Mouse (Mus musculus) ZHBTc4 (cell line): ENCODE results near the gene Dxo.
"Not testable (repeated sequence)": the region's sequence is repeated elsewhere in the genome, so short reads cannot be mapped to it uniquely, and the experiment has no call there.

Source experiments
- DNase-seq: peaks from one replicate; pipeline ENCODE4 v3.0.0-alpha.2; 2011; ENCODE audit warnings: low read depth, low spot score

The Dxo gene

DNA sequence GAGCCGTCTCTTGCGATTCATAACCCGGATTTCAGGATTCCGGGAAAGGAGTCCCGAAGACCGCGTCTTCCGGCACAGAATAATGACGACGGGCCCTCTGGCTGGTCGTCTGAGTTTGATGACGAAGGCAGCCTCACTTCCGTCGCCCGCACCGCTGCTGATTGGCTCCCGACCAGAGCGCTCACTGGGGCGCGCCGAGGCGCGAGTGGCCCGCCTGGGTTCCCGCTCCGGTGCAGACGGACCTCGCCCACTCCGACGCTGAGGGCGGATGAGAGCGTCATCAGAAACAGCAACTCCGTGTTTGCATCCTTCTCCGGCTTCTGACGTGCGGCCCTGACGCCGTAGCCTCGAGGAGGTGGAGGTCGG lies at the start of gene Dxo, which contains the start of gene Stk19:
Gene Dxo (plus strand): TSS at position 164 of the 366 bp plus-strand sequence.
Gene Stk19 (minus strand): TSS at position 90 of the 366 bp plus-strand sequence.
- peak; percentile 98 for DNase-seq

DNA sequence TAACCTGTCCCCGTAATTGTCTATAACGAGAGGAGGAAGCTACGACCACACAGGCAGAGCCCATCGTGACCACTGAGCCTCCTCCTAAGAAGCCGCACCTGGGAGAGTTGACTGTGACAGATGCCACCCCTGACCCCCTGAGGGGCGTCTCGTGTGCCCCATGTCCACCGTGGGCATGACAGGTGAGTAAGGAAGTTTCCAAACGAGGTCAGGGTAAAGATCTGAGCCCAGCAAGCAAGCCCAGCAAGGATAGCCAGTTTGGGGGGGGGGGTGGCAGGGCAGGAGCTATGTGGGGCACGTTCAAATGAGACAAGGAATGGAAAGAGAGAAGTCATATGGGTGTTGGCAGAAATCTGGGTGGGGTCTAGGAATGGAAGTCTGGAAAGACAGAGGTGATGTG lies 41.8 kb upstream of the Dxo start:
- DNase-seq = no peak

DNA sequence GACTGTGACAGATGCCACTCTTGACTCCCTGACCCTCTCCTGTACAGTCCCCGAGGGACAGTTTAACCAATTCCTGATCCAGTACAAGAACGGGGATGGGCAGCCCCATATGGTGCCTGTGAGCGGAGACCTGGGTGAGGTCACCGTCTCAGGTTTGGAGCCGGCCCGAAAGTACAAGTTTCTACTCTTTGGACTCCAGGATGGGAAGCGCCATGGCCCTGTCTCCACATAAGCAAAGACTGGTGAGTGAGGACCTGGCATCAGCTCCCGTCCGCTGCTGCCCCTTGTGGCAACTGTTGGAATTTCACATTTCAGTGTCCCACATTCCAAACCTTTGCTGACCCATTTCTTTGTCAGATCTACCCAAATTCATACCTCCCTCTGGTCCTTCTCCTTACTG lies 41.2 kb upstream of the Dxo start:
- peak; percentile 69 for DNase-seq

DNA sequence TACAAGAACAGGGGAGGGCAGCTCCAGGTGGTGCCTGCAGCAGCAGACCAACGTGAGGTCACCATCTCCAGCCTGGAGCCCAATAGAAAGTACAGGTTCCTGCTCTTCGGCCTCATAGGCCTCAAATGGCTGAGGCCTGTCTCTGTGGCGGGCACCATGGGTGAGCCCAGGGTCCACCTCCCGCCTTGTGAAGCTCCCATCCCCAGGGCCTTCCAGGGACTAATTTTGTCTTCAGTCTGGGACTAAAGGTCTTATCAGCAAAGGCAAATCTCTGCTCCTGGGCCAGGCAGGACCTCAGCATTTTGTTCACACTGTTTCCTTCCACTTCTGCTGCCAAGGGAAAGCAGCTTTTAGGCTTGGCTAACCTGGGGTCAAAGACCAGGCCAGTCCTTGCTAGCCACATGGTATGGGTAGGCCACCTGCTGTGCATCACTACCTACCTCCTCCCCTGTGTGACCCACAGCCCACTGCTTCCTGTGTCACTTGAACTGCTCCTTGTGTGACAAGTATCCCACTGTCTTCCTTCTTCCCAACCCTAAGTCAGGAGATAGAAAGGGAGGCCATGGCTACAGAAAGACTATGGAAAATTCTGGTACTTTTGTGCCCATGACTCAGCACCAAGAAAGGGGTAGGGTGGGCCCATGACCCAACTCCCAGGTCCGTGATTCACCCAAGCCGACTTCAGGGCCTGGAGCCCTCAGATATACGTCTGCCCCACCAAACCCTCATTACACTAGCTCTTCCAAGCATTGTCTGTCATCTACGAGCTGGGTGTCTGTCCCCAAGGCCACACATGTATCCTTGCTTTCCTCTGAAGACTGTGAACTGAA lies 40.3 kb upstream of the Dxo start:
- DNase-seq = no peak

DNA sequence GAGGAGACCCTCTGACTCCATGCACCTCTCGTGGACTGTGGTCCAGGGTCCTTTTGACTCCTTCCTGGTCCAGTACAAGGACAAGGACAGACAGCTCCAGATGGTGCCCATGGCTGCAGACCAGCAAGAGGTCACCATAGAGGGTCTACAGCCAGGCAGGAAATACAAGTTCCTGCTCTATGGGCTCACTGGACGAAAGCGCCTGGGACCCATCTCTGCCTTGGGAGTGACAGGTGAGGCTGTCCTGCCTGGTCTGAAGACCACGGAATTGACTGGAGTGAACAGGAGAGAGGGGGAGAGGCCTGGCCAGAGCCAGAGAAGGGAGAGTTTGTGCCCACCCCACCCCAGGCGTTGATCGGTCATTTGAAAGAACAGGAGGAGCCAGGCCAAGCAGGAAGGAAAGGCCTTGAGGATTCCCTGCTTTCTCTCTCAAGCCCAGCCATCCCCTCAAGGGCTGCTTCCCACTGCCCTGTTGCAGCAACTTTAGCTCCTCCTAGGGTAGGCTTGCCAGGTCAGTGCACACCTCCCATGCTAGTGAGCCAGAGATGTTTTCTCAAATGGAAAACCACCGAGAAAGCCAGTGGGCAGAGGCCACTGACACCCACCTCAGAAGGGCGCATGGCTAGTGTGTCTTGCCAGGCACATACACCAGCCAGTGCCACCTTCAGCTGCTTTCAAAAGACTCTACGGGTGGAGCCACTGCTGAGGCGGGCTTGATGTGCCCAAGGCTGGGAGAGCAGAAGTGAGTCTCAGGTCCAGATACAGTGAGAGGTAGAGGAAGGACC lies 39.4 kb upstream of the Dxo start:
- not testable (repeated sequence) for DNase-seq

DNA sequence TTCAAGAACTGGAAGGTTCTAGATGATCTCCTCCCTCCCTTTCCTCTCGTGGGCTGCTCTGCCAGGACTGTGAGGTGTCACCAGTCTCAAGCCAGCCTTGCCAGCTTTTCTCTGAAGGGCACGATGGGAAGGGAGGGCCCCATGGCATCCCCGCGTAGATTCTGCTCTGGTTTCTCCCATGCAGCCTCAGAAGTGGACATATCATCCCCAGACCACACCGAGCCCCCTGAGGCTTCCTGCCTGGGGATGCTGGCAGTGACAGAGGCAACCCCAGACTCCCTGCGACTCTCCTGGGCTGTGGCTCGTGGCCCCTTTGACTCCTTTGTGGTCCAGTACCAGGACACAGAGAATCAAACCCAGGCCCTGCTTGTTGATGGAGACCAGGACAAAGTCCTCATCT lies 38.7 kb upstream of the Dxo start:
- not testable (repeated sequence) for DNase-seq

DNA sequence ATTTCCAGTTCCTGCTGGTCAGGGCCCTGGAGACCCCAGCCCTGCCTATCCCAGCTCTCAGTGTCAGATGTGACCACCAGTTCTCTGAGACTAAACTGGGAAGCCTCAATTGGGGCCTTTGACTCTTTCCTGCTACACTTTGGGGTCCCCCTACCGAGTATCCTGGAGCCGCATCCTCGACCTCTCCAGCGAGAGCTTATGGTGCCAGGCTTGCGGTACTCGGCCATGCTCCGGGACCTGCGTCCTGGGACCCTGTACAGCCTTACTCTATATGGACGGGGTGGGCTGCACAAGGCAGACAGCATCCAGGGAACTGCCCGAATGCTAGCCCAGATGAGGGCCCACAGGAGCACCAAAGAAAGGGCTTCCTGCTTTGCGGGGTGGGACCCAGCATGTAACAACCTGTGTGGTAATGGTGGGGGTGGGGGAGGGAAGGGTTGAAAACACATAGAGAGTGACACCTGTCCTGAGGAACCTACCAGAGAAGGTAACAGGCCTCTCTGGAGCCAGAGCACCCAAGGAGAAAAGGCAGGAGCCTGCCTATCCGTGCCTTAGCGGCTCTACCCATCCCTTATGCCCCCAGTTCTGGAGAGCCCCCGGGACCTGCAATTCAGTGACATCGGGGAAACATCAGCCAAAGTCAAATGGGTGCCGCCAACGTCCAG lies 37.8 kb upstream of the Dxo start:
- DNase-seq = no peak

DNA sequence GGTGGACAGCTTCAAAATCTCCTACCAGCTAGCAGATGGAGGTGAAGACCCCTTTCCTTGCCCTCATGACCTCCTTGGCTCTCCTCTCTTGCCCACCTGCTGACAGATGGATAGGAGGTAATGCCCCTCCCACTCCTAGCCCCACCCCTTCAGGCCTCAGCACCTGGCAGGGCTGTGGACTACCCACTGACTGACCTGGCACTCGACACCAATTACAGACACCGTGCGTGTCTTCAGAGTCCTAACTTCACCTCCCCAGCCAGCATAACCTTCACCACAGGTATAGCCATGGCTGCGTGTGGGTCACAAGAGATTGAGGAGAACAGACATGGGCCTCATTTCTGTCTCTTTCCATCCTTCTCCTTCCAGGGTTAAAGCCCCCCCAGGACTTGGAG lies 37.3 kb upstream of the Dxo start:
- no peak for DNase-seq

DNA sequence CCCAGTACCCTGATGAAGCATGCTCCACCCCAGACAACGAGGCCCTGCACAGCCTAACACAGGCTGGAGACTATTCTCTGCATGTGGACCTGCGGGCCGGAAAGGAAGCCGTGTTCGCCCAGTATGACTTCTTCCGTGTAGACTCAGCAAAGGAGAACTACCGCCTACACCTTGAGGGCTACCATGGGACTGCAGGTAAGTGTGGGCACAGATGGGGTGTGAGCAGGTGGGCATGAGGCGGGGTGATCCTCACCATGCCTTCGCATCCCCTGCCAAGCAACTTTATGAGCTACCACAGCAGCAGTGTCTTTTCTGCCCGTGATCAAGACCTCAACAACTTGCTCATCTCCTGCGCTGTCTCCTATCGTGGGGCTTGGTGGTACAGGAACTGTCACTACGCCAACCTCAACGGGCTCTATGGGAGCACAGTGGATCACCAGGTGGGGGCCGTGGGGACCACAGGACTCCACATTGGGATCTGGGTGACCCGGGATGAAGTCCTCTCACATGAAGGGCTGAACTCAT lies 36.0 kb upstream of the Dxo start:
- not testable (repeated sequence) for DNase-seq

DNA sequence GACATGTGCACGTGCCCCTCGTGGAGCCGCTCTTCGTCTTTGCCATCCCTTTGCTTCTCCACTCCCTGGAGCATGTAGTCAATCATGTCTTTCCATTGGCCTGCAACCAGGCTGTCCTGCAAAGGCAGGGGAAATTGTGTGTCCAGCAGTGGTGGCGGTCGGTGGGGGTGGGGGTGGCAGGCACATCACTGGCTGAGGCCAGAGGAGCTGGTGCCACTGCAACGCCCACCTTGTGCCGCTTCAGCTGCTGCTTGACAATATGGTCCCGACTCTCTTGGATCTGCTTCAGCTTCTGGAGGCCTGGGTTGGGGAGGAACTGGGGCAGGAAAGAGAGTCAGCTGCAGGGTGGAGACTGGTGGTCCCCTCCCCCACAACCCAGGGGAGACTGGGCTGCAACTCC lies 34.1 kb upstream of the Dxo start:
- DNase-seq = not testable (repeated sequence)

DNA sequence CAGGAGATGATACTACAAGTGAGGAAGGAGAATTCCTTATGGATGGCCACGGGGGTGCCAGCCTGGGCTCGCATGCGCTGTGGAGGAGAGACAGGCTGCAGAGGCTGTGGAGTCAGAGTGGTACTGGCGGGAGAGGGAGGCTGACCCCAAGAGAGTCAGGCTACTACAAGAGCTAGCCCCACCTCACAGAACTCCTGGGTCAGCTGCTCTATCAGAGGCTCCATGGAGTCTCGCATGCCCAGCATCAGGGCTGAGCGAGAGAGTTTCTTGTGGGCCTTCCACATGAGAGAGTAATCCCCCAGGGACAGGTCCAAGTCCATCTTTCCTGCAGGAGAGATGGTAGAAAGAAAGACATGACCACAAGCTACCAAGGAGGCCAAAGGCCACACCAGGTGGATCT lies 33.5 kb upstream of the Dxo start:
- DNase-seq = not testable (repeated sequence)

DNA sequence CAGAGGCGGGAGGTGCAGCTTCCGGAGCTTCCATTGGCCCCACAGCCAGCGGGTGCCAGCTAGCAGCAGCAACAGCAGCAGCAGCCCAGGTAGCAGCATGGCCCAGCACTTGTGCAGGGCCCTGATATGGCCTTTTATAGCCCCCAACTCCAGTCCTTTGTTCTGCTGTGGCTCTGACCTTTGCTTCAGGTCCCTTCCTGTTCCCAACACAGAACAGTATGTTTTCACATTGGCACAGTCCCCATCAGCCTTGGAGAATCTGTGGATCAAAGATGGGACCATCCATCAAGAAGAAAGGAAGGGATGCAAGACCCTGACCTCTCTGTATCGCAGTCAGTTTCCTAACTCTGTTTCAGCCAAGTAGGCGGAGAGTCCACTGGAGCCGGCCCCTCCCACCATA lies 32.5 kb upstream of the Dxo start, which contains the start of gene Cyp21a1:
Gene Cyp21a1 (minus strand): TSS at position 261 of the 400 bp plus-strand sequence.
- not testable (repeated sequence) for DNase-seq

DNA sequence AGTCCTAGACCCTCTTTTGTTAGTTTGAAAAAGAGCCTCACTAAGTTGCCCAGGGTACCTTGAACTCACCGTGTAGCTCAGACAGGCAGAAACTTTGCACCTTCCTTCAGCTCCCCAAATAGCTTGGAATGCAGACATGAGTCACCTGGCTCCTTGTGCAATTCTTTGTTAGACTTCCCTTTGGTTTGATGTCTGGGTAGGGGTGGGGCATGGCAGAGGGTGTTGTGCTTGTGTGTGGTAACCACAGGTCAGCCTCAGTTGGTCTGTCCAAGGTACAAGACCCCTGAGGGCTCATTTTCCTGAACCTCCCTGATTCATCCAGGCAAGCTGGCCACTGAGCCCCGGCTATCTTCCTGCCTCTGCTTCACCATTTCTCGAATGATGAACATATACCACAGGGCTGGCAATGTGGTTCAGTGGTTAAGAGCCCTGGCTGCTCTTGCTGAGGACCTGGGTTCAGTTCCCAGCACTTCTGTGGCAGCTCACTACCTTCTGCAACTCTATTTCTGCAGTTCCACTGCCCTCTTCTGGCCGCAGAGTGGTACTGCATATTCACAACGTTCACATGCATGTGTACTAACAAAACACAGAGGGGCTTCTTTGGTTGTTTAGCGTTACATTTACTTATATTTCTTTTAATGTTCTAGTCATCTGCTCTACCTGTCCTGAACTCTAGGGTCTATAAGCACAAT lies 31.8 kb upstream of the Dxo start:
- peak; percentile 54 for DNase-seq

DNA sequence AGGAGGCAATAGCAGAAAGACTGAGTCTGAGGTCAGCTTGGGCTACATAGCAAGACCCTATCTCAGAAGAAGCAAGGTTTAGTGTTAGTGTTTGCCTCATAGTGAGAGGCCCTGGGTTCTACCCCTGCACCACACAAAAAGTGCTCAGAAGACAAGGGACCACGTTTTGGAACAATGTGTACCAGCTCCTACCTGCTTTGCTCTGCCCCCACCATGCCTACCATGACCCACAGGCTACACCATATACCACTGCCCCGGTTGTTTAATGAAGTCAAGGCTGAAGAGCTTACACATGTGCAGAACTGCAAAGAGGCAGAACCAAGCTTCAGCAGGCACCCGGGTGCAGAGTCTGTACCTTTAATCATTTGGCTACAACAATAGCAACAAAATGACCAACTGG lies 29.6 kb upstream of the Dxo start:
- no peak for DNase-seq

DNA sequence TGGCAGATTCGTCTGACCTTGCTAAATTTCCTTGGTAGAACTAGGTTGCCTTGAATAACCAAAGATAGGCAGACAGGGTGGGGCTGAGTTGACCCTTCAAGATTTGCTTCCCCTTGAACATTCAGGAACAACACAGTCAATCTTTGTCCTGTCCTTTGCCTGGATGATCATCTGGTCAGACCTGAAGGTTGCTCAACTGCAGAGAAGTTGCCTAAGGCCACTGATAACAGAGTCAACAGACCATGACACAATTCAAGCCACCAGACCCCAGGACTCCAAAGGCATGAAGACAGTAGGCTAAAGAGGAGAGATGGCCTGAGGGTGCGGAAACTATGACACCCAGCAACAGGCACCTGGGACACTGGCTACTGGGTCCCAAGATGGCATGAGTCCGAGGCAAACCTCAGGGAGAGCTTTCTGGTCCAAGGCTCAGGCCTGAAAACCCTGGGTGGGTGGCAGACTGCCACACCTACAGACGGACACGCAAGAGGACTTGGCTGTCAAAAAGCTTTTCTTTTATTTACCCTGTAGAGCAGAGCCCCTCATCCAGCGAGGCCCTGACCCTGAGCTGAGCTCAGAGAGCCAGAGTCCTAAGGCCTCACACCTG lies 28.1 kb upstream of the Dxo start:
- no peak for DNase-seq

DNA sequence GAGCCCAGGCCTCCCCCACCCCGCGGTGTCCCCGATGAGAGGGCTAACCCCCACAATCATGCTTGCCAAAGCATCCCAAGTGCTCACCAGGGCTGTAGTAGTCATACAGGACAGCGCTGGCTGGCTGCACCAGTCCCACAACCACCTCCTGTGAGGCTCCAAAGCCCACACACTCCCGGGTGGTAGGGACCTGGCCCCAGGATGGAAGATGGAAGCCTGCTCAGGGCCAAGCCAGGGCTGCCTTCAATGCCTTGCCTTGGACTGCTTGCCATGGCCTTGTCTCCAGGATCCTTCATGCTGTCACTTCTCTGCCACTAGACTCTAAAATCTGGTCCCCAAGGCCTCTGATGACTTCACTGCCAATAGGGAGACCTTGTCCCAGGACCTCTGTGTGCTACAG lies 26.4 kb upstream of the Dxo start:
- DNase-seq = not testable (repeated sequence)

DNA sequence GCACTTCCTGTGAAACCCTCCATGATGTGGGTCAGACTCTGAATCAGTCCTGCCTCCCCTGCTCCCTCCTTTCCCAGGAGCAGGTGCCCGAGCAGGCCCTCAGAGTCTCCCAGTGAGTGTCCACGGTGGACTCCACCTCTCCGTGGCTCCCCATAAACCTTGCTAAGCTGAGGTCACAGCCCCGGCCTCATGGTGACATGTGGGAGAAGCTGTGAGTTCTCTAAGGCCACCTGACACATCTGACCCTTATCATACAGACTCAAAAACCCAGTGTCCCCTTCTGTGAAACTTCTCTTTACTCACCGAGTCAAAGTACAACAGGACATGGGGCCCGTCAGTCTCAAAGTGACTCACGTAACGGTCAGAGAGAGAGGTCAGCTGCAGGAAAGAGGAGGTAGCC lies 26.0 kb upstream of the Dxo start:
- not testable (repeated sequence) for DNase-seq

DNA sequence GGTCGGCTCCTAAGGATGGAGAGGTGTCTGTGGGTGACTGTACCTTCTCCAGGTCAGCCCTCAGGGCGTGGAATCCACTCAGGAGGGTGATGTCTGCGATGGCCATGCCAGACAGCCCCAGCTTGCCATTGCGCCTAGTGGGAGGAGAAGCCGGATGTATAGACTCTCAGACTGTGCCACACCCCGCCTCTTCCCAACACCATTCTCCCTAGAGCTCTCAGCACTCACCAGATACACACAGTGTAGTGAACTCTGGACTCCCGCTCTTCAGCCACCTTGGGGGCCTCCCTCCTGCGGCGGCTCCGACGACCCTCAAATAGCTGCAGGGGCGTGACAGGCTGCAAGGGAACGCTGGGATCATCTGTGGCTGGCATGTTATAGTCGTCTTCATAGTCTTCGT lies 25.5 kb upstream of the Dxo start:
- no peak for DNase-seq

DNA sequence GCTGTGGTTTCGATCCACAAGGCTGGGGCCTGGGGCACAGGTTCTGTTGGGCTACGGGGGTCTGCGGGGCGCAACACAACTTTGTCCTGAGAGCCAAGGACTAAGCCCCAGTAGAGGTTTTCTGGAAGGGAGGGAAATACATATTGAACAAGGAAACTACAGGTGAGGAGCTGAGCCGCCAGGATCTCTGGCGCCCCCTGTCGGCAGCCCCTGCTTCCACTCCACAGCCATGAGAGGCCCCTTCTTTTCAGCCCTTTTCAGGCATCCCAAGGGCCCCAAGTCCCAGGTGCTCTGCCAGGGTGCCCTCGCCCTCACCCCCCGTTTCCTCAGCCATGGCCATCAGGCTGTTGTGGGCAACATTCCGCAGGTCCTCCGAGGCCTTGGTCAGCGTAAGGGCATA lies 23.1 kb upstream of the Dxo start:
- peak; percentile 76 for DNase-seq

DNA sequence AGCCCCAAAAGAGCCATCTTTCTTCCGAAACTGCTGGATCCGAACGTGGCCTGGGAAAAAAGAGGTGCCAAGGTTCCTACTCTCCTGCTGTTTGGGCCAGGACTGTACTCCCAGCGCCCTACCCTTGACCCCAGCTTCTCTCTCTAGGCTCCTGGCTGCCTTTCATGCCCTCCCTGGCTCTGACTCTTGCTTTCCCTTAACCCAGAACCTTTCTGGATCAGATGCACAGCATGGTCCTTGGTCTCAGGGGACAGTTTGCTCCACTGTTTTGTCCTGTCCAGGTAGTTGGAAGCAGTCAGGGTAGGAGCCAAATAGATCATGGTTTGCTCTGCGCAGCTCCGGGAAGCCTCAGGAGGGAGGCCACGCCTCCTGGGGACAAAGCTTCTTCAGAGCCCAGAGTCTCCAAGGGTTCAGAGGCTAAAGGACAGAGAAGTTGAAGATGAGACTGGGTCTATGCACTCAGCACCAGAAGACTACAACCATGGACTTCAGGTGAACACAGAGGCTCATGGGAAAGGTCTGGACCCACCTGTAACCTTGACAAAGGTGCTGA lies 21.9 kb upstream of the Dxo start:
- DNase-seq = no peak

DNA sequence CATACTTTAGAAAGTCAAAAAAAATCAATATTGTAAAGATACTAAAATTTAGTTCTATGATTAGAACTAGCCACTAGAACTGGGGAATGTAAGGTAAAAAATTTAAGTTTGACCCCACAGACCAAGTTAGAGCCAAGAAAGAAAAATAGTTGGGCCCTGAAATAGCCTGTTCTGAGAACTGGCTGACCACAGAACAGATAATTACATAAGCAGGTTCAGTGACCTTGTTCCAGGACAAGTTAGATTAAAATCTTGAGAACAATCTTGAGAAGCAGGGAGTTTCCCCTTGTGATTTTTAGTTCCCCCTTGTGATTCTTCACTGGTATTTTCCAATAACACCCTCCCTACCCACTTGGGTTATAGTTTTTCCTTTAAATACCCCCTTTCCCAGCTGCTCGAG lies 6.0 kb upstream of the Dxo start:
- not testable (repeated sequence) for DNase-seq
